Mouse (Mus musculus) lung, postnatal 36 days (tissue): ENCODE data around the gene Asic5.

Experiments used
- DNase-seq: peaks from one replicate; pipeline ENCODE4 v3.0.0; 2022; ENCODE audit warnings: mixed read lengths

Asic5 gene

DNA sequence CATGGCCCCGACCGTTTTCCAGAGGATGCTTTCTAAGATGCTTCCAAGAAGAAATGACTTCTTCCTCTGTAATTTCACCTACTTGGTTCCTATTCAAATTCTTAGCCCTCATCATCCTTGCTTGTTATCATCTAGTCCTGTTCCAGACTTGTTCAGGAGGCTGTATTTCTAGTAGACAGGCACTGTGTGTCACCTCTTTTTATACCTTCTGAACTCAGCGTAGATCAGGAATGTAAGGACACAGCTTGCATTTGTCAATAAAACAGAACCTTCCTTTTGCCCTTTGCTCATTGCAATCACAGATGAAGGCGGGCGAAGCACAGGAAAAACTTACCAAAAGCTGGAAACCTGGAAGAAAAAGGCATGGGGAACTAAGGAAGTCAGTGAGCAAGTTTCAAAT is at the start of gene Asic5:
Gene Asic5, plus strand, starts transcription at position 301 of the 400 bp plus-strand sequence.
- no peak for DNase-seq

DNA sequence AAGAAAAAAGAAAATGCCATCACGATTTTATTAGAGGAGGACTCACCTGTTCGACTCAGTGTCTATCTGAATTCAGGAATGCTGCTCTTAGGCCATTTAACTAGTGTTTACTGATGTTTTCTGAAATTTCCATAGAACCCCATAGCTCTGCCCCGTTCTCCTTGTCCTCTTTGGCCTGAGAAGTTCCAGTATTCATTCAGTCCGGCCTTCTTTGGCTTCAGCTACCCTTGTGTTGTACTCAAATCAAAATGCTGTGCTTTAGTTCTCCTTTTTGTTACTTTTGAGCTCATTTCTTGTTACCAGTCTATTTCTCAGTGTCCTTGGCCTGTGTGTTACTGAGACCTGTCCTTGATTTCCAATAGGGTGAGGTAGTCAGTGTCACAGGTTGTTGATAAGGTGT is 48.7 kb upstream of the Asic5 start:
- DNase-seq, result no peak

DNA sequence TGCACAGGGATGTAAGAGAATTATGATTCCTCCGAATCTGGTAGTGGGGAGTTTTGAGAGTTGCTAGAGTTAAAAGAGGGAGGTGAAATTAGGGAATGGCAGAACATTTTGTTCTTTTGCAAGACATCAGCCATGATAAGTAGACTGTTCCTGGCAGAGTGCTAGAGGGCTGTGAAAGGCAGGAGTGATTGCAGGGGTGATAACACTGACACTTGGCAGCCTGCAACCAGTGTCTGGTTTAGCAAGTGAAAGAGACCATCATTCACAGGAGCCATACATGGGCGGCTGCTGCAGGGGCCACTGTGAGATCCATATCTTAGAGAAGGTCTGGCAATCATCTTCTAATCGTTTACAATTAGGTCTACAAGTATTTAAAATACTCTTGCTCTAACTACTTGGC is 43.2 kb upstream of the Asic5 start:
- peak; percentile 64 for DNase-seq

DNA sequence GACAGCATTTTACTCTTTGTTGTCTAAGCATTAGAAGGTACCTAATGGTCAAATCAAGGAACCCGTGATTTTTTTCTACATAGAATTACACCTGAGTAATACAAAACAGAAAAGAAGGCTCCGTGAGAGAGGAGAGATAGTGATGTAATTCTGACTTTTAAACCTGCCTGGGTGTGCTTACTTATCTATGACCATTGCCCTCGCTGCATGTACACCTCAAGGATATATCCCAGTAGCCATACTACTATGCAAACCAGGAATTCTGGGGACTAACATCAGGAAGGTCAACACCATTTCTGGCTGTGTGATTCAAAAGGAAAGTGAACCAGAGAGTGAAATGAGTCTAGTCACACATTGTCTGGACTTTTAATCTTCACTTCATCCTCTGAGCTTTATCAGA is 39.7 kb upstream of the Asic5 start:
- no peak for DNase-seq

DNA sequence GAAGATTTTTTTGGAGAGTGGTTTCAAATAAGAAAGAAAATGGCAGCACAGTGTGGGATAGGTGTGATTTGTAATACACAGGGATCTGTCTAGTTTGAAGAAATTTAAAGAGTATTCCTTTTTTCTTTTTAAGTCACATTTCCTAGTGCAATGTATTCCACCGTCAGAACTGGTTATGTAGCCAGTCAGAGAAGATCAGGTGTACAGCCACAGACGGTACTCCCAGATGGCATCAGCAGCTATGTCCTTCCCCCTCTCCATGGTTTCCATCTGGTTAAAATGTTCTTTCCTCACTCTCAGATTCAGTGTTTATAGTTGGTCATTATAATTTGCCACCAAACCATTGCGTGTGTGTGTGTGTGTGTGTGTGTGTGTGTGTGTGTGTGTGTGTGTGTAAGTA is 39.0 kb upstream of the Asic5 start:
- no peak for DNase-seq

DNA sequence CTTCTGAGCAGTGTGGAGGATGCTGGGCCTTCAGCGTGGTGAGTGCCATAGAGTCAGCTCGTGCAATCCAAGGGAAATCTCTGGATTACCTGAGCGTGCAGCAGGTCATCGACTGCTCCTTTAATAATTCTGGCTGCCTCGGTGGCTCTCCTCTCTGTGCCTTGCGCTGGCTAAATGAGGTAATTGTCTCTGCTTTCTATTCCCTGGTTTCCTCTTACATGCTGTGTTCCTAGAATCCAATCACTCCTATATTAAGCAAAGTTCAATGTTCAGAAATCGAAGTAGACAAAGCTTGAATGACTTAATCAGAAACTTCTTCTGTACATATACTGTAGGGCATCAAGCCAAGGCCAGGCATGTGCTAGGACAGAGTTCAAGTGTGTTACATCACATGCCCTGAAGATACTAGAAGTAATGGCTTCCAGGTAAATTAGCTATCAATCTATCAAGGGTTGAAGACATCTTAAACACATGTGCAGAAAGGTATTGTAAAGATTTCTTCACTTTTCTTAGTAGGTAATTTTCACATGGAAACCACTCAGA is 37.2 kb upstream of the Asic5 start:
- no peak for DNase-seq

DNA sequence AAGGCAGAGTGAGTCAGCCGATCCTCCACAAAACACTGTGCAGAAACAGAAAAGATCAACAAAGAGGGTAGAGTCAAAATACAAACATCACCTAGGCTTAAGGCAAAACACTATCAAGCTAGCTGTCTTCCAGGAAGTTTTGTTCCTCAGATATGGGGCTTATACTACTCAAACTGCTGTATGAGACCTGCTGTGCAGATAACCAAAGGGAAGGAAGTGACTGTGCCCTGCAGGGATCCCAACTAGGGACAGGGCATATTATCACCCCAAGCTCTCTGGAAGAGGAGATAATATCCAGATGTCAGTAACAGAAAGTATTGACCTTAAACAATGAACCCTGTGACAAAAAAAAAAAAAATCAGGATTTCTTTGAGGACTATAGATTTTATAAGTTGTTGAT is 33.0 kb upstream of the Asic5 start:
- DNase-seq, result no peak

DNA sequence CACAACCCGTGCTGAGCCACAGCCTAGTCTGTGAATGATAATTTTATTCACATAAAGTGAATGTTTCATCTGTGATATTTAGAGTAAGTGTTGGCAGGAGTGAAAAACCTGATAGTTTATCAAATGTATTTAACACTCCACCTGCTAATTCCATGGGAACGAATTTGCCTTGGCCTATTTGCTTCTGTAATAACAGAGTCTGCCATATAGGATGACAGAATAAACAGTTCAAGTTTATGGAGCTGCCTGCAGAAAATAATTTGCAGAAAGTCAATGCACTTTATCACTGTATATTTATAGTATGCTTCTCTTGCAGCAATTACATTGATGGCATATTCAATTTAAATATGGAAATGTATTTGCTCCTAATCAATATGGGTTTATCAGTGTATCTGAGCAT is 30.3 kb upstream of the Asic5 start:
- DNase-seq, result no peak

DNA sequence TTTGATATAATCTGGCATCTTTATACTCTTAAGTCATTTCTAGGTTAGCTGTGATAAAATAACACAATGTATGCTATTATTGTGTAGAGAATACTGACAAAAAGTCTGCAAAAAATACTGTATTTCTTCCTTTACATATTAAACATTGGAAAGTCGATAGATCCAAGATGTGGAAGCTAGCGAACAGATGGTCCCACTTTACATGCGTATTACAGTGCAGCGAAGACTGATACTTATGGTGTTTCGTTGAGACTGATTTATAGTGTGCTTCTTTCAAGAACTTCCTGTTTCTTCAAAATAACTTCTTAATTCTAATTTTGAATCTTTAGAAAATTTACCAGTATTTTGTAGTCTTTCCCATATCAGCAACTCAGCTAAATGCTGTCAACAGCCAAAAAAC is 24.6 kb upstream of the Asic5 start:
- DNase-seq, result no peak

DNA sequence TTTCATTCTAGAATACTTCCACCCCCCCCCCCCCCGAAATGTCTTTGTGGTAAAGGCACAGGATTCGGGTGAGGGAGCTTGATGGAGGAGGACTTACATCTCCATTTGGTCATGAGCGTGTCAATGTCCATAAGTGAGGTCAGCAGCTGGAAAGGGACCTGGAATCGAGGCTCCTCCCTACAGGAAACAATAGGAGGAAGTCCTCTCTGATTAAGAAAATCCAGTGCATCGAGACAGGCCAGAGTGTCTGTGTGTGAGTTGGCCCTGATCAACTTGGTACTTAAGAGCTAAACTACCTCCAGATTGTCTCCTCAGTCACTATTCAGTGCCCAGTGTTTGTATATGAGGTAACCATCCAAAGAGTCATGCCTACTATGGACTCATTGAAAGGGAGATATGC is 20.8 kb upstream of the Asic5 start:
- no peak for DNase-seq

DNA sequence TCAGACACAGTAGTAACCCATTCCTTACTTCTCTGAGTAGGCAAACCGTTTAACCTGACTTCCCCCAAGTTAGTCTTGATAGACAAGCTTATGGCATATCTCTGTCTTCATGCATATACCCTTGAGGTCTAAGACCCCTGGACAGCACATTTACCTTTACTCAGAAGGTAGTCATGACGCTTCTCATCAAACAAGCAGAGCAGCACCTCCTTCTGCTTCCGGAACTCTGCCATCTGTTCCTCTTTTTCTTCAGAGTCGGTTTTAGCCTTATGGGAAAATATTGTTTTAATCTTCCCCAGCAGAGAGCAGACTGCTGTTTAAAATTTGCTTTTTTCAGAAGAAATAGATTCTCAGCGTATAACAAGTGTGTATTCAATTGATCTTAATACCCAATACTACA is 18.3 kb upstream of the Asic5 start:
- DNase-seq, result no peak

DNA sequence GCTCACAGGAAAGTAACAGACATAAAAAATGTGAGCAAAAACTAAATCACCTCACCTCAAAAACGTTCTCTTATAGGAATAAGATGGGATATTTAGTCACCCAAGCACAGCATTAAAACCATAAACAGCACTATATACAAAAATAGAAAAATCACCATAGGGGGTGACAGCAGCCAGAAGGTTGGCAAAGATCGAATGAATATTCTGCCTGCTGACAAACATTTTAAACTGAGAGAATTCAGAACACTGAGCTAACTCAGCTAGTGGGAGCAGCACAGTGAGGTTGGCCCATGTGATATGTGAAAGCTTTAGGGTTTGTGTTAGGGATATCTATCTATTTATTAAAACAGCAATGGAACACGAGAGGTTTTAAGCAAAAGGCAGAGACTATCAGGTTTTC is 17.5 kb upstream of the Asic5 start:
- no peak for DNase-seq

DNA sequence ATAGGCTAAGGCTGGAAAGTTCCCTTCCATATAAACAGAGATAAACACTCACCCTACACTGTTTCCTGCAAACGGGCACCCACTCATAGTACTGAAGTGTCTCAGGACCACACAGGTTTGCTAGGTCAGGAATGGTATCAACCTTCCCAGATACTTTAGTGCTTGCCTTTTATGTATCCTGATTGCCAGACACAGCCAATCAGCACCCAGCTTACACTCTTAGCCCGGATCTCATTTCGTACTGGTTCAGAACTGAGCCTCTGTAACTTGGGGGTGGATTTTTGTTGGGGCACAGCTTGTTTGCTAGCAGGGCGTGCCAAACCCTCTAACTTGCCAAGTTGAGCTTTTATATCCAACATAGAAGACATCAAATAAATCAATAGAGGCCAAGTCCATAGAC is 6.5 kb upstream of the Asic5 start:
- peak; percentile 29 for DNase-seq

DNA sequence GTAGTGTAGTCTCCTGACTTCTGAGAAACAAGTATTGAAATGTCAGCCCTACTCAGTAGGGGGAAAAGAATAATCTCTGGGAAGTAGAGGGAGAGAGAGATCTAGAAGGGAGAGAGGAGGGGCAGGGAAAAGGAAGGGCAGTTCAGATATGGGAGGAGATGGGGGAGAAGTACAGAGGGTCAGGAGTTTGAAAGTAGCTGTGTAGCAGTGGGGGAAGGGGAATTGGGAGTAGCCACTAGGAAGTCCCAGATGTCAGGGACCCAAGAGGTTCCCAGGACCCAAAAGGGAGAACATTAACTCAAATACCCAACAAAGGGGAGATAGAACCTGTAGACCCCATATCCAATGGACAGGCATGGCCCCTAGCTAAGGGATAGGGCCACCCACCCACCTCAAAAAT is 6.0 kb upstream of the Asic5 start, which contains the start of gene Tdo2:
Gene Tdo2, minus strand, starts transcription at position 101 of the 400 bp plus-strand sequence.
- no peak for DNase-seq

DNA sequence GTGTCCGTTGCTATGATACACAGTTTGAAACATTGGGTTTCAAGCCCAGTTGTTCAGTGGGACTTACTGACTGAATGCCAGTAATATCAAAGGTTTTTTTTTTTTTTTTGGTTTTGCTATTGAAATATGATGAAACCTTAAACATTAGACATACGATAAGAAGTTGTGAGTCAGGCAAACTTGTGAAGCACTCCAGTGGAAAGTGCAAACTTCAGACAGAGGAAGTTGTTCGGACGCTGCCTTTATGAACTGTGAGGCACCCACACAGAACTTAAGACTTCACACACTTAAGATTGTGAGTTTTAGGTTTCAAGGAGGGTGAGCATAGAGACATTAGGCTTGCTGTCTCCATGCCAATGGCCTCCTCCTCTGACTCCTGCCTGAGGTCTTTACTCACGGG is 514 bp upstream of the Asic5 start:
- DNase-seq, result no peak

DNA sequence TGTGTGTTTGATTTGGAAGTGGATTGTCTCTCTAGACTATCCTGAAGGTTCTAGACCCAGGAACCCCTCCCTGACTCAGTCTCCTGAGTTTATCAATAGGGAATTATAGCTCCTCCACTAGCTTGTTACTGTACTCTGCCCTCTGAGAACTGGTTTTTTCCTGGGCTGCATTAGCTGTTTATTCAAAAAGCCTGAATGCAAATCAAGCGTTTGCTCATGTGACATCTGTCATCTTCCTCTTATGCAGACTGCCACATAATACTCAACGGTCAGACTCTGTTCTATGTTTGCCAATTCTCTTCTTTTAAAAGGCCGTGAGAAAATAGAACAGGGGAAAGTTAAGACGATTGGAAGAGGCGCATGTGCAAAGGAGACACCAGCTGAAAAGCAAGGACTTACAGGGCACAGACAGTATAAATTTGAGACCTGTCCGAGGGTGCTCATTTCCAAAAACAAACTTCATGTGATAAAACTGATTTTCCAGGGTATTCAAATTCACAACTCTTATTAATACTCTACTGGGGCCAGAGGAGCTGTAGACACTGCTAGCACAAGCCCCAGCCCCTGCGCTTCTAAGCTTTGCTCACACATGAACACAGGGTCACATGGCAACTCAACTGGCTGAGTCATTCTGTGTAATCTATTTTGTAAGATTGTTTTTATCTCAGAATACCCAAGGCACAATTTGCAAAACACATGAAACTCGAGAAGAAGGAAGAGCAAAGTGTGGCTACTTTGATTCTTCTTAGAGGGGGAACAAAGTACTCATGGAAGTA is 1.2 kb downstream of the Asic5 start:
- DNase-seq, result peak; percentile 10

DNA sequence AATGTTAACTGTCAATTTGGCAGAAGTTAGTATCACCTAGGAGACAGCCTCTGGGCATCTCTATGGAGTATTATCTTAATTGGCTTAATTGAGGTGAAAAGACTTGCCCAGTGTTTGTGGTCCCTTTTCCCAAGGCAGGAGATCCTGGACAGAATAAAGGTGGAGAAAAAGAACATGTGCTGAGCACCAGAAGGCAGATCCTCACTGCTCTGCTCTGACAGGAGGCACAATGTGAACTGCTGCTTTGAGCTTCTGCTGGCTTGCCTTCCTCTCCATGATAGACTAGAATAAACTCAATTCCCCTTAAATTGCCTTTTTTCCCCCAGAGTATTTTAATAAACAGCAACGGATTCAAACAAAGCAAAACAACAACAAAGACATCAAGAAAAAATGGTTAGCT is 3.0 kb downstream of the Asic5 start:
- DNase-seq, result no peak

DNA sequence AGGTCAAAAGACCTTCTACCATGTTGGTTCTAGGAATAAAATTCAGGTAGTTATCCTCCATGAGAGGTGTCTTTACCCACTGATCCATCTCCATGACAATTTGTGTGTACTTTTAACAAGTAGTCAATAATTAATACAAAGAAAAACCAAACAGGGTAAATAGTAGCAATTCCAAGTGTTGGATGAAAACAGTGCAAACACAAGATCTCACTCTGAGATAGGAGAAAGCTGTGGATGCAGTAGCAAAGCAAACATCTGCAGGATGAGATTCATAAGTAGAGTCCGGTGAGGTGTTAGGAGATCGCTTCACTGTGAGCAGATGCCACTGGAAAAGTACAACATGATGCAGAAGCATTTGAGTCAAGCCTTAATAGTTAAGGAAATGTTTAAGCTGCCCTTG is 4.0 kb downstream of the Asic5 start:
- no peak for DNase-seq

DNA sequence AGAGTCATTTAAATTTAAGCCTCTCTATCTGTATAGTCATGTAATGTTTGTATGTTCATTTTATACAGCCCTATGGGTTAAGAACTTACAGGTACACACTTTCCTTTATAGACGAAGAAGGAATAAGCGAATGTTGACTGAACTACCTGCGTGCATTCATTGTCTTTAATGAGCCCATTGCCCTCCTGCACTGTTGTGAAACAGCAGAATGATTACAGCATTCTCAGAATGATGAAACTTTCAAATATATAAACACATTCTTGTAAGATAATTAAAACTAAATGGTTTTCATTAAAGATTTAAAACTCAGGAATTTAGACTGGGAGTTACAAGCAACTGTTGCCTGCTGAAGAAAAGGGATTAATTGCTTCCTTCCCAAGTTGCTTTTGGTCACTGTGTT is 5.5 kb downstream of the Asic5 start:
- no peak for DNase-seq

DNA sequence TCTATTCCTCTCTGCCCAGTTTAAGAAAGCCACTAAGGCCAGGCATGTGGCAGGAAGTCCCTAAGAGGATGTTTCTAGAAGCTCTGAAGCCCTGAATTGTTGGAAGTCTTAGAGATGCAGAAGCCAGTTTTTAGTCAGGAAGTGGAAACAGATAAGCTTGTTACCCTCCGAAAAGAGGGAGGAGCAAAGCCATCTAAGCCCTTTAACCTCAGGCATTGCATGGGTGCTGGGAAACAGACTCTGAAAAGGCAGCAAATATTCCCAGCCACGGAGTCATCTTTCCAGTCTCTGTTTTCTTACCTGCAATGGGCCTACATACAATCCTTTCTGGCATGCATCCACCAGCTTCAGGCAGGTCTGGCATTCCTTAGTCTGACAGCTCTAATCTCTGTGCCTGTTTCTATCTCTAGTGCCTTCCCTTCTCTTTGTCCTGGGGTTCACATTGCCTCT is 7.6 kb downstream of the Asic5 start:
- DNase-seq, result no peak

DNA sequence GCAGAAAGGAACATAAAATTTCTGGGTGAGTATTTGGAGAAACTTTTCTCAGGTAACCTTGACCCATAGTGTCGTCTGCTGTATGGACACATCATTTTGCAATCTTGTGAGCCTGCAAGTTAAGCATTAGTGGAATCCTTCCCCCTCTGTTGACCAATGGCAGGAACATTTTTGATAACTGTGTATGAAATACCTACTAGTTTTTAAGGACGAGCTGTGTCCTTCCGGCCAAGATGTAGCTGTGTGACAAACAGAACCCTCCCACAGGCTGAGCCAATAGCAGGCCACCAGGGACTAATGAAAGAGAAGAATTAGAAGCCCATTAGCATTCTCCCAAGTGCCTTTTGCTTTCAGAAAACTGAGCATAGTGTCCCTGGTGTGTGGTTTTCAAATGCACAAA is 8.4 kb downstream of the Asic5 start:
- no peak for DNase-seq

DNA sequence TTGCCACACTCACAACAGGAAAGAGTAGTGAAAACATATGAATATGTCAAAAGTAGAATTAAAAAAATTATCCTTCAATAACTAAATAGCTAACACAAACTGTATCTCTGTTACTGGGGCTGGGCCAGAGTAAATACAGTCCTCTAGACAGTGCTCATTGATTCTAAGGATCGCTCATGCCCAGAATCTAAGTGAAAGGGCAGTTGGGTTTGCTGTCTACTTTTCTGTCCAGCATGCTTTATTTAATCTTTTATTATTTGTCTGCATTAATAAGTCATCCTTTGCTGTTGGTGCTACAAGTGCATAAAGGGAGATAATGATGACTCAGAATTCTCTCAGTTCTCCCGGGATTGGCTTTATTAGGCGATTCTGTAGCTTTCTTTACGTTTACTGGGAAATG is 13.3 kb downstream of the Asic5 start:
- no peak for DNase-seq

DNA sequence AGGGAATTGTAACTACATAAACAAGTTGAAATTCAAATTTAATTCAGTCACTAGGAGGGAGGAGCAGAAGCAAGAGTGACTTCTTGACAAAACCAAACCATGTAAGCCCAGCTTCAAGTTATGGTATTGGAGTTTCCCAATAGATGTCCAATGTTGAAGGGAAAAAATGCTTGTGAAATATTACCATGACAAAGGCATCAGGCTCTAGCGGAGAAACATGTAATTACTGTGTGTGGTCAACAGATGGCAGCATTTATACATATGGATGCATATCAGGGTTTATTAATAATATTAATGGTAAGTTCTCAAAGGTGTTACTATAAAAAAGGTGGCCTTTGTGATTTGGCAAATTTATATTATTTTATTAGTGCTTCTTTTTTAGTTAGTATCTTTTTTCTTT is 13.9 kb downstream of the Asic5 start:
- peak; percentile 72 for DNase-seq

DNA sequence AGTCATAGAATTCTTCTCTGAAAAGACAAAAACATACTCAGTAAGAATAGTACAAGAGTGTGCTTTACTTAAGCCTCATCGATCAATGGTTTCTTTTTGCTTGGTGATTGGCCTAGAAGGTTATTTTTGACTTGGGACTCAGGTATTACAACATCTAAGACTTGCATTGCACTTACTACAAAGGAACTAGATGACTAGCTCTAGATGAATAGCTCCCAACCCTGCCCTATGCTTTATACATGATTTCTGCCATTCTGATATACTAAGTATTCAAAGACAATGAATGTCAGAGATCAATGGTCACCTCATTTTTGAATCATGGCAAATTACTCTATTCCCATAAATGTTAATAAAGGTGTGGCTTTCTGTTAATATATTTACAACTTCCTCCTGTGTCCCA is 24.9 kb downstream of the Asic5 start:
- DNase-seq, result no peak

DNA sequence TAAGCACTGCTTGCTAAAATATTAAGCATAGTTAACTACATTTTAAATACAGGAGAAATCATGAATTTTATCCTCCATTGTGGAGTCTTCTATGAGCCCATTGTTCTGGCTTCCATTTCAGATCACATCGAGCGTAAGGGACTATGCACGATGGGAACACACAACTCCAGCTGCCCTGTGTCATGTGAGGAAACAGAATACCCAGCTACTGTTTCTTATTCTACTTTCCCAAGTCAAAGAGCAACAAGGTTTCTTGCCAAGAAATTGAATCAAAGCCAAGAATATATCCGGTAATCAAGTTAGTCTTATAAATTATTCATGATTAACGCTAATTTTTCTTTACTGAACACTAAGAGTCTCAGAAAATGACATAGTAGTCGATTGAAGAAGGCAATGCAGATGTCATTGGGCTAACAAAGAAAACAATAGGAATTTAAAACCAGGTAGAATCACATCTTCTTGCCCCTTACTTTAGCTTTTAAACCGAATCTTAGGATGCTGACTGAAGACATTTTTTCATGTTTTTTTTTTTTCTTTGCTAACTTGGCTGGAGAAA is 32.1 kb downstream of the Asic5 start:
- no peak for DNase-seq
